Mouse (Mus musculus) hindbrain, embryonic 10.5 days (tissue): ENCODE data around the gene Ifi206. TPM values are rescaled to one million over a fixed set of nuclear protein-coding genes. Genes with fewer than 3 reads are reported as not detected.

ENCODE experiments used
- polyA plus RNA-seq: library from polyadenylated mRNA; unstranded; fragments of >200 nt; fragmentation: Nextera tagmentation; extraction: Ambion mirVana; gene quantifications from 2 replicates; pipeline ENCODE4 v1.2.1, GENCODE M21; 2016

Ifi206 gene
- polyA plus RNA-seq, 1 experiment from 2014 or later: not detected

Other genes with a start within 250 kb of the Ifi206 start
- not detected in 2 replicates for gene Olfr418, start 225.0 kb downstream of the Ifi206 start, polyA plus RNA-seq
- gene Mptx2, start 213.3 kb downstream of the Ifi206 start, polyA plus RNA-seq: not detected in 2 replicates
- 2.3 and 2.4 TPM in 2 replicates for gene Ackr1, start 157.3 kb downstream of the Ifi206 start, polyA plus RNA-seq
- 3.9 and 4.8 TPM in 2 replicates for gene Aim2, start 140.2 kb downstream of the Ifi206 start, polyA plus RNA-seq
- 3.9 and 17.7 TPM in 2 replicates for gene Cadm3, start 123.3 kb downstream of the Ifi206 start, polyA plus RNA-seq
- not detected in 2 replicates for gene Ifi214, start 44.9 kb upstream of the Ifi206 start, polyA plus RNA-seq
- gene Ifi213, start 108.2 kb upstream of the Ifi206 start, polyA plus RNA-seq: not detected in 2 replicates
- gene Ifi209, start 139.9 kb upstream of the Ifi206 start, polyA plus RNA-seq: not detected in 2 replicates
- not detected in 2 replicates for gene Ifi208, start 182.6 kb upstream of the Ifi206 start, polyA plus RNA-seq